Mouse (Mus musculus): Measurements from ENCODE around the gene Ttc30a1.
A peak's percentile ranks its signal among the peaks of the same experiment; 100 is the strongest.

Ttc30a1 gene

GRCm38 (mm10) chr2:75981440-75982081 is at the start of gene Ttc30a1:
Ttc30a1 (minus strand) TSS chr2:75981967.
- peak; percentile 85 for DNase-seq (ENCODE audit: low read depth, low spot score)

- DNase-seq (ENCODE audit: low read depth, low spot score): peak; percentile 24
Measured at GRCm38 (mm10) chr2:76030080-76030479, 48.3 kb upstream of the Ttc30a1 start.

GRCm38 (mm10) chr2:76029081-76029901 is 47.5 kb upstream of the Ttc30a1 start:
- peak; percentile 18 for DNase-seq (ENCODE audit: low read depth, low spot score)

- no peak for DNase-seq (ENCODE audit: low read depth, low spot score)
Measured at GRCm38 (mm10) chr2:76016890-76017289, 35.1 kb upstream of the Ttc30a1 start.

GRCm38 (mm10) chr2:76016136-76016535 is 34.4 kb upstream of the Ttc30a1 start:
- DNase-seq (ENCODE audit: low read depth, low spot score): no peak

- DNase-seq (ENCODE audit: low read depth, low spot score): no peak
Measured at GRCm38 (mm10) chr2:76015460-76015859, 33.7 kb upstream of the Ttc30a1 start.

GRCm38 (mm10) chr2:76014659-76015058 is 32.9 kb upstream of the Ttc30a1 start:
- no peak for DNase-seq (ENCODE audit: low read depth, low spot score)

GRCm38 (mm10) chr2:76006194-76006593 is 24.4 kb upstream of the Ttc30a1 start:
- DNase-seq (ENCODE audit: low read depth, low spot score): peak; percentile 47

GRCm38 (mm10) chr2:76002899-76003298 is 21.1 kb upstream of the Ttc30a1 start:
- no peak for DNase-seq (ENCODE audit: low read depth, low spot score)

GRCm38 (mm10) chr2:76001392-76001791 is 19.6 kb upstream of the Ttc30a1 start:
- peak; percentile 69 for DNase-seq (ENCODE audit: low read depth, low spot score)

- DNase-seq (ENCODE audit: low read depth, low spot score): no peak
Measured at GRCm38 (mm10) chr2:75999636-76000035, 17.9 kb upstream of the Ttc30a1 start.

GRCm38 (mm10) chr2:75998692-75999091 is 16.9 kb upstream of the Ttc30a1 start:
- DNase-seq (ENCODE audit: low read depth, low spot score): no peak

GRCm38 (mm10) chr2:75997726-75998125 is 16.0 kb upstream of the Ttc30a1 start:
- DNase-seq (ENCODE audit: low read depth, low spot score): no peak

- DNase-seq (ENCODE audit: low read depth, low spot score): no peak
Measured at GRCm38 (mm10) chr2:75994841-75995240, 13.1 kb upstream of the Ttc30a1 start.

GRCm38 (mm10) chr2:75991581-75992205 is 9.9 kb upstream of the Ttc30a1 start:
- no peak for DNase-seq (ENCODE audit: low read depth, low spot score)

- DNase-seq (ENCODE audit: low read depth, low spot score): peak; percentile 90
Measured at GRCm38 (mm10) chr2:75990885-75991539, 9.2 kb upstream of the Ttc30a1 start.

GRCm38 (mm10) chr2:75989694-75990093 is 7.9 kb upstream of the Ttc30a1 start:
- DNase-seq (ENCODE audit: low read depth, low spot score): no peak

GRCm38 (mm10) chr2:75988779-75989363 is 7.1 kb upstream of the Ttc30a1 start:
- peak; percentile 25 for DNase-seq (ENCODE audit: low read depth, low spot score)

GRCm38 (mm10) chr2:75988378-75988777 is 6.6 kb upstream of the Ttc30a1 start:
- no peak for DNase-seq (ENCODE audit: low read depth, low spot score)

GRCm38 (mm10) chr2:75987739-75988138 is 6.0 kb upstream of the Ttc30a1 start:
- no peak for DNase-seq (ENCODE audit: low read depth, low spot score)

- peak; percentile 85 for DNase-seq (ENCODE audit: low read depth, low spot score)
Measured at GRCm38 (mm10) chr2:75985124-75985523, 3.4 kb upstream of the Ttc30a1 start.

GRCm38 (mm10) chr2:75983847-75984246 is 2.1 kb upstream of the Ttc30a1 start:
- no peak for DNase-seq (ENCODE audit: low read depth, low spot score)

All from ES-CJ7 (cell line).